9 mouse cellular contexts compared by ENCODE assay signal in the genomic region with DNA sequence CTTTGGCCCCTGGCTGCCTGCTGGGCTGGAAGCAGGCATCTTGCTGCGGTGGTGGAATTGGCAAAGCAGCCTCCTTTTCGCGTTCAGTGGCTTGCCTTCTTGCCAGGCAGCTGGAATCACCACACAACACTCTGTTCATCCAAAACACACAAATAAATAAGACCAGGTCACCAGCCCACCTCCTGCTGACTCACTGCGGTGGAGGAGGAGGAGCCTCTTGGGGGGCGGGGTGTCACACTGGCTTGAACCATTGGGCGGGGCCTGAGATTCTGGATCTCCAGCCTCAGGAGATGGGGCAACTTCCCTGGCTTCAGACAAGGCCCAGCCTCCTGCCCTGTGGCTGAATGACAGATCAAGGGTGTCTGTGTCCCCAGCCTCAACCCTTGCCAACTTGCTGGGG. TPM values are rescaled to one million over a fixed set of nuclear protein-coding genes. Genes with fewer than 3 reads are reported as not detected.
DNase-seq lines count a peak whose midpoint lies in the region; ATAC-seq and TF ChIP-seq lines count a peak whose summit lies in the region.
"Had no signal": no experiment of that assay in that cellular context is flagged by ENCODE, and none has a peak within 500 bp of the region (broad histone marks: within the 10 kb centered on the region; RNA-seq: fewer than 3 reads in every experiment).

No protein-coding gene starts in this region.

- no peak for TF ChIP-seq CTCF in lung, embryonic 14.5 days (IDR thresholded peaks at IDR 0.05; ENCODE audit: low read depth)

- H3K27me3 ChIP-seq in neural tube, embryonic 13.5 days: no peaks in the 10 kb centered on the region; the same call in 1 of the 2 replicates
- H3K27me3 ChIP-seq in kidney, embryonic 16.5 days (ENCODE audit: insufficient read depth, low read length): no peaks in the 10 kb centered on the region
- H3K27me3 ChIP-seq in lung, embryonic 14.5 days (ENCODE audit: insufficient read depth, low read length): no peaks in the 10 kb centered on the region

- no peak overlapping the region for H3K4me2 ChIP-seq in neural tube, embryonic 13.5 days
- no peak overlapping the region for H3K4me2 ChIP-seq in kidney, embryonic 16.5 days (replicated peaks; ENCODE audit: low read depth, low read length)
- H3K4me2 ChIP-seq in lung, embryonic 14.5 days: no peak overlapping the region
- H3K4me2 ChIP-seq: limb, embryonic 15.5 days had no signal

- H3K9me3 ChIP-seq in neural tube, embryonic 13.5 days: no peaks in the 10 kb centered on the region
- H3K9me3 ChIP-seq in kidney, embryonic 16.5 days (ENCODE audit: low read length): no peaks in the 10 kb centered on the region
- H3K9me3 ChIP-seq in lung, embryonic 14.5 days (ENCODE audit: low read depth, low read length): no peaks in the 10 kb centered on the region
- H3K9me3 ChIP-seq: limb, embryonic 15.5 days had no signal

- 13% methylated on average over 6 of the region's 6 CpGs for WGBS in neural tube, embryonic 13.5 days
- 21% methylated on average over 6 of the region's 6 CpGs for WGBS in kidney, embryonic 16.5 days
- 15% methylated on average over 6 of the region's 6 CpGs for WGBS in lung, embryonic 14.5 days

- peak overlapping the region; percentile 18; the same call in 1 of the 2 replicates for H3K27ac ChIP-seq in neural tube, embryonic 13.5 days (replicated peaks)
- H3K27ac ChIP-seq in kidney, embryonic 16.5 days (ENCODE audit: low read length): no peak overlapping the region
- H3K27ac ChIP-seq in lung, embryonic 14.5 days (ENCODE audit: low read depth): no peak overlapping the region
- H3K27ac ChIP-seq: limb, embryonic 15.5 days had no signal

- no peak overlapping the region for H3K9ac ChIP-seq in neural tube, embryonic 13.5 days
- no peak overlapping the region for H3K9ac ChIP-seq in kidney, embryonic 16.5 days (replicated peaks; ENCODE audit: low read length)
- H3K9ac ChIP-seq in lung, embryonic 14.5 days: peak overlapping the region; percentile 26; the same call in 1 of the 2 replicates
- H3K9ac ChIP-seq: limb, embryonic 15.5 days had no signal

- H3K4me3 ChIP-seq in neural tube, embryonic 13.5 days: no peak overlapping the region
- H3K4me3 ChIP-seq in kidney, embryonic 16.5 days (ENCODE audit: low read length): no peak overlapping the region
- H3K4me3 ChIP-seq in lung, embryonic 14.5 days (ENCODE audit: low read depth, low read length): no peak overlapping the region
- H3K4me3 ChIP-seq: limb, embryonic 15.5 days had no signal

- H3K4me1 ChIP-seq in neural tube, embryonic 13.5 days (replicated peaks): peaks cover 58% of the 10 kb centered on the region
- H3K4me1 ChIP-seq in kidney, embryonic 16.5 days (ENCODE audit: insufficient read depth, low read length): peaks cover 7% of the 10 kb centered on the region; the same call in 1 of the 2 replicates
- H3K4me1 ChIP-seq in lung, embryonic 14.5 days (ENCODE audit: insufficient read depth): peaks cover 3% of the 10 kb centered on the region; the same call in 1 of the 2 replicates

- no peak for ATAC-seq in neural tube, embryonic 13.5 days (ENCODE audit: low read depth)
- peak; percentile 40; the same call in 1 of the 2 replicates for ATAC-seq in kidney, embryonic 16.5 days (ENCODE audit: low FRiP score, low TSS enrichment)
- peak; percentile 67 for ATAC-seq in lung, embryonic 14.5 days (ENCODE audit: insufficient read depth)

- no peak for DNase-seq in neural tube, embryonic 10.5 days (ENCODE audit: extremely low spot score, low spot score)
- DNase-seq in adrenal gland, postnatal 10 days: peak; percentile 87
- DNase-seq in gastrocnemius, adult 8-10 months (ENCODE audit: low spot score in 2 of 2): peak; percentile 71 to 75
- DNase-seq in lung, embryonic 14.5 days: peak; percentile 75
- peak; percentile 67 to 78 for DNase-seq in spleen, postnatal 4 days (ENCODE audit: low spot score in 2 of 2)
- DNase-seq in cerebellum, postnatal 36 days: no peak

- no peaks in the 10 kb centered on the region for H3K36me3 ChIP-seq in neural tube, embryonic 13.5 days
- H3K36me3 ChIP-seq in kidney, embryonic 16.5 days (ENCODE audit: insufficient read depth, low read length): no peaks in the 10 kb centered on the region
- H3K36me3 ChIP-seq in lung, embryonic 14.5 days (ENCODE audit: insufficient read depth): no peaks in the 10 kb centered on the region
- H3K36me3 ChIP-seq: limb, embryonic 15.5 days had no signal

RNA-seq across cellular contexts. Expression of a gene that starts 34.5 kb away (rescaled TPM):
- 10.1 and 13.4 TPM in 2 replicates for polyA plus RNA-seq in neural tube, embryonic 13.5 days (2015; fragmentation: Nextera tagmentation; extraction: Ambion mirVana)
- total RNA-seq in adrenal gland, postnatal 10 days (2021): 1 to 10 TPM; 1.8 to 3.2 TPM
- total RNA-seq in gastrocnemius, adult 8-10 months (2022): 1 to 10 TPM in 2 of 4 experiments, under 1 TPM in 2; 0.31 to 1.1 (median 0.76) TPM
- polyA plus RNA-seq in kidney, embryonic 16.5 days (2015; fragmentation: Nextera tagmentation; extraction: Ambion mirVana): 1.9 and 2.0 TPM in 2 replicates
- polyA plus RNA-seq in lung, embryonic 14.5 days (2014; fragmentation: Nextera tagmentation; extraction: Ambion mirVana): 1.1 and 1.9 TPM in 2 replicates

Comparison
In these comparisons a context has a peak if more than half of its experiments do, and no peak if none do; other contexts are left out.
1. DNase-seq: peak in adrenal gland, postnatal 10 days (single experiment), gastrocnemius, adult 8-10 months (2 of 2), lung, embryonic 14.5 days (single experiment) and spleen, postnatal 4 days (2 of 2); none in neural tube, embryonic 10.5 days (single experiment) and cerebellum, postnatal 36 days (0 of 2).